Comparison of ENCODE assay signal across 13 mouse cellular contexts in genomic region chr6:8353461-8353860, GRCm38 (mm10).
A peak's percentile ranks its signal among the peaks of the same experiment; 100 is the strongest.
DNase-seq lines count a peak whose midpoint lies in the region; ATAC-seq and TF ChIP-seq lines count a peak whose summit lies in the region.
"Had no signal": no experiment of that assay in that cellular context is flagged by ENCODE, and none has a peak within 500 bp of the region (broad histone marks: within the 10 kb centered on the region; RNA-seq: fewer than 3 reads in every experiment).

No protein-coding gene starts in this region.

- 78% methylated on average over 4 of the region's 4 CpGs for WGBS in hindbrain, embryonic 10.5 days
- 32% methylated on average over 4 of the region's 4 CpGs for WGBS in hindbrain, embryonic 16.5 days
- WGBS in hindbrain, embryonic 15.5 days, result 34% methylated on average over 4 of the region's 4 CpGs

- H3K9me3 ChIP-seq in hindbrain, embryonic 10.5 days, result no peaks in the 10 kb centered on the region
- no peaks in the 10 kb centered on the region for H3K9me3 ChIP-seq in hindbrain, embryonic 16.5 days (ENCODE audit: control insufficient read depth, low read length)
- H3K9me3 ChIP-seq in hindbrain, embryonic 15.5 days, result no peaks in the 10 kb centered on the region

- H3K4me1 ChIP-seq in hindbrain, embryonic 10.5 days (replicated peaks), result no peaks in the 10 kb centered on the region
- H3K4me1 ChIP-seq in hindbrain, embryonic 16.5 days (ENCODE audit: control insufficient read depth, insufficient read depth, low read depth, low read length), result peaks cover 16% of the 10 kb centered on the region
- H3K4me1 ChIP-seq in hindbrain, embryonic 15.5 days (replicated peaks), result peaks cover 20% of the 10 kb centered on the region

- ATAC-seq in hindbrain, embryonic 16.5 days, result no peak
- ATAC-seq in hindbrain, embryonic 15.5 days (ENCODE audit: low FRiP score, low read depth), result no peak

- H3K36me3 ChIP-seq in hindbrain, embryonic 10.5 days, result no peaks in the 10 kb centered on the region
- H3K36me3 ChIP-seq in hindbrain, embryonic 16.5 days (ENCODE audit: control insufficient read depth, insufficient read depth, low read length), result no peaks in the 10 kb centered on the region
- no peaks in the 10 kb centered on the region for H3K36me3 ChIP-seq in hindbrain, embryonic 15.5 days
- no peaks in the 10 kb centered on the region for H3K36me3 ChIP-seq in myocyte (ENCODE audit: control insufficient read depth, insufficient read depth)

- H3K27me3 ChIP-seq in hindbrain, embryonic 10.5 days (ENCODE audit: insufficient read depth, poor library complexity, severe bottlenecking), result no peaks in the 10 kb centered on the region
- H3K27me3 ChIP-seq in hindbrain, embryonic 16.5 days (replicated peaks; ENCODE audit: control insufficient read depth, insufficient read depth, low read length), result no peaks in the 10 kb centered on the region
- H3K27me3 ChIP-seq in hindbrain, embryonic 15.5 days, result no peaks in the 10 kb centered on the region
- H3K27me3 ChIP-seq in myocyte (ENCODE audit: control insufficient read depth, insufficient read depth, insufficient read length), result no peaks in the 10 kb centered on the region

- H3K79me2 ChIP-seq in myocyte (ENCODE audit: control insufficient read depth, insufficient read depth), result no peaks in the 10 kb centered on the region

- H3K27ac ChIP-seq in hindbrain, embryonic 10.5 days, result 0 out of 2 replicates have a peak overlapping the region, but pooled peaks have one; percentile 23
- H3K27ac ChIP-seq in hindbrain, embryonic 16.5 days (ENCODE audit: low read depth, low read length), result no peak overlapping the region
- H3K27ac ChIP-seq in hindbrain, embryonic 15.5 days (replicated peaks), result no peak overlapping the region
- H3K27ac ChIP-seq: liver, embryonic 14.5 days had no signal

- DNase-seq in hindbrain, embryonic 10.5 days (ENCODE audit: low spot score), result no peak
- peak; percentile 43 for DNase-seq in ZHBTc4 (ENCODE audit: low read depth, low spot score)
- no peak for DNase-seq in lung, postnatal 10 days
- no peak for DNase-seq in spleen, postnatal 10 days (ENCODE audit: low spot score in 2 of 2)
- DNase-seq in spleen, adult 18-20 months, result no peak
- DNase-seq: B cell, adult 2 months; heart, adult 11 months; kidney, adult 11 months; thymus, adult 18-20 months had no signal

- no peak overlapping the region for H3ac ChIP-seq in myocyte (ENCODE audit: control insufficient read depth, insufficient read length)

- H3K9ac ChIP-seq in hindbrain, embryonic 16.5 days (ENCODE audit: low read depth, low read length), result no peak overlapping the region
- H3K9ac ChIP-seq in hindbrain, embryonic 15.5 days, result no peak overlapping the region
- H3K9ac ChIP-seq: liver, embryonic 14.5 days had no signal

- no peak for TF ChIP-seq POLR2A in myocyte (IDR thresholded peaks at IDR 0.05; ENCODE audit: insufficient read length, low read depth)

- H3K4me3 ChIP-seq in hindbrain, embryonic 10.5 days, result no peak overlapping the region
- H3K4me3 ChIP-seq in hindbrain, embryonic 16.5 days (ENCODE audit: low read length), result no peak overlapping the region
- H3K4me3 ChIP-seq in hindbrain, embryonic 15.5 days, result no peak overlapping the region
- no peak overlapping the region for H3K4me3 ChIP-seq in myocyte

- no peak overlapping the region for H3K4me2 ChIP-seq in hindbrain, embryonic 16.5 days (ENCODE audit: low read length)
- 0 out of 2 replicates have a peak overlapping the region, but pooled peaks have one; percentile 31 for H3K4me2 ChIP-seq in hindbrain, embryonic 15.5 days
- H3K4me2 ChIP-seq in myocyte (ENCODE audit: low read depth), result peak overlapping the region; percentile 77

TF ChIP-seq in myocyte, 11 proteins besides CTCF, POLR2A, EP300 and RAD21:
- TF ChIP-seq CEBPB (IDR thresholded peaks at IDR 0.05; ENCODE audit: insufficient read depth, poor library complexity, severe bottlenecking), result no peak
- no peak for TF ChIP-seq MYOG (IDR thresholded peaks at IDR 0.05; ENCODE audit: control insufficient read depth in 1 of 3, insufficient read depth in 1 of 3, insufficient read length in 2 of 3, low read depth in 2 of 3)
- no peak for TF ChIP-seq REST (IDR thresholded peaks at IDR 0.05; ENCODE audit: insufficient read depth, insufficient read length)
- no peak for TF ChIP-seq MAX (IDR thresholded peaks at IDR 0.05; ENCODE audit: low read depth)
- no peak for TF ChIP-seq TCF3 (IDR thresholded peaks at IDR 0.05; ENCODE audit: insufficient read length, low read depth)
- no peak for TF ChIP-seq USF1 (IDR thresholded peaks at IDR 0.05; ENCODE audit: low read depth)
- TF ChIP-seq SRF (IDR thresholded peaks at IDR 0.05; ENCODE audit: control insufficient read depth, insufficient read length, low read depth), result no peak
- TF ChIP-seq E2F4 (IDR thresholded peaks at IDR 0.05; ENCODE audit: insufficient read depth), result no peak
- no peak for TF ChIP-seq TCF12 (IDR thresholded peaks at IDR 0.05; ENCODE audit: insufficient read depth, poor library complexity, severe bottlenecking)
- TF ChIP-seq POLR2AphosphoS2 (IDR thresholded peaks at IDR 0.05; ENCODE audit: insufficient read length, low read depth), result no peak
- no peak for TF ChIP-seq MYOD1 (IDR thresholded peaks at IDR 0.05; ENCODE audit: control insufficient read depth in 1 of 3, insufficient read length in 2 of 3, low read depth in 2 of 3)
TF ChIP-seq in myocyte: peak in this region for 0.
